Mouse (Mus musculus): ENCODE data around the gene Zfp609. TPM values are rescaled to one million over a fixed set of nuclear protein-coding genes. Genes with fewer than 3 reads are reported as not detected.

Gene Zfp609
- polyA plus RNA-seq, 1 experiment = 11.1 TPM

DNA sequence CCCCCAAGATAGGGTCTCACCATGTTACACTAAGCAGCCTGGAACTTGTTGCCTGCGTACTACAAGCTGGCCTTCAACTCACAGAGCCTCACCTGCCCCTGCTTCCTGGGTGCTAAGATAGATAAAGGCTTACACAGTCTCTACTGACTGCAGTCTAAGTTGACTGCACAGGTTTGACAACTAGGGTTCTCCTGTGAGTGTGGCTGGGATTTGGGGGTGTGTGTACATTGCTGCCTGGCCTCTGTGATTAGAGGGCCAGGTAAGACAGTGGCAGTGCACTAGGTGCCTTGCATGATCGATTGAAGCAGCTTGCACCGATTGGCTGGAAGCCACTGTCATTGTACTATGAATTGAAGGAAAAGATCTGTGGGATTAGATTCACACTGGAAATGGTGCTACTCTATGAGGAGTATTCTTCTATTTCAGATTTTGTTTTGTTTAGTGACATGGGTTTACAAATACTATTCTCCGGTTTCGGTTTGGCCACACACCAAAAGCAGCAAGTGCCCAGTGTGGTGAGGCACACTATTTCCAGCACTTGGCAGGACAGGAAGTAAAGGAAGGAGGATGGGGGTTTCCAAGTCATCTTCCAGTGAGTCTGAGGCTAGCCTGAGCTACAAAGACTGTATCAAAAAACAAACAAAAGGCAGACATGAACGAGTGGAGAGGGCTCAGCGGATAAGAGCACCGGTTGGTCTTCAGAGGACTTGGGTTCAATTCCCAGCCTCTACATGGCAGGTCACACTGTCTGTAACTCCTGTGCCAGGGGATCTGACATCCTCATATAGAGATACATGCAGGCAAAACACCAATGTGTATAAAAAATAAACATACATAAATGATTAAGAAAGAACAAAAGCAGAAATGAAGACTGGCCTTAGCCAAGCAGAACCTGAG lies 151.7 kb downstream of the Zfp609 start:
- no peak for TF ChIP-seq MYOG (IDR thresholded peaks at IDR 0.05; ENCODE audit: control insufficient read depth in 1 of 3, insufficient read depth in 1 of 3, insufficient read length in 2 of 3, low read depth in 2 of 3)
- no peak for TF ChIP-seq USF1 (IDR thresholded peaks at IDR 0.05; ENCODE audit: low read depth)
- no peak for TF ChIP-seq TCF3 (IDR thresholded peaks at IDR 0.05; ENCODE audit: insufficient read length, low read depth)
- TF ChIP-seq REST (IDR thresholded peaks at IDR 0.05; ENCODE audit: insufficient read depth, insufficient read length) = no peak
- TF ChIP-seq MAX (IDR thresholded peaks at IDR 0.05; ENCODE audit: low read depth) = no peak
- TF ChIP-seq CEBPB (IDR thresholded peaks at IDR 0.05; ENCODE audit: insufficient read depth, poor library complexity, severe bottlenecking) = no peak
- TF ChIP-seq SRF (IDR thresholded peaks at IDR 0.05; ENCODE audit: control insufficient read depth, insufficient read length, low read depth) = no peak
- TF ChIP-seq MYOD1 (IDR thresholded peaks at IDR 0.05; ENCODE audit: control insufficient read depth in 1 of 3, insufficient read length in 2 of 3, low read depth in 2 of 3) = no peak
- TF ChIP-seq POLR2AphosphoS2 (IDR thresholded peaks at IDR 0.05; ENCODE audit: insufficient read length, low read depth) = no peak
- no peak for TF ChIP-seq E2F4 (IDR thresholded peaks at IDR 0.05; ENCODE audit: insufficient read depth)
- TF ChIP-seq POLR2A (IDR thresholded peaks at IDR 0.05; ENCODE audit: insufficient read length, low read depth) = no peak
- TF ChIP-seq TCF12 (IDR thresholded peaks at IDR 0.05; ENCODE audit: insufficient read depth, poor library complexity, severe bottlenecking) = no peak
- Histone ChIP-seq H3K36me3 (ENCODE audit: control insufficient read depth, insufficient read depth) (no peaks in the 10 kb centered on the region), H3K4me2 (ENCODE audit: low read depth) (peak overlapping the region; percentile 84), H3K79me2 (ENCODE audit: control insufficient read depth, insufficient read depth) (peaks cover 37% of the 10 kb centered on the region), H3K4me3 (peak overlapping the region; percentile 54), H3K27me3 (ENCODE audit: control insufficient read depth, insufficient read depth, insufficient read length) (no peaks in the 10 kb centered on the region), H3ac (ENCODE audit: control insufficient read depth, insufficient read length) (peak overlapping the region; percentile 46)

- Histone ChIP-seq H3K4me3 (no peak overlapping the region), H3K79me2 (ENCODE audit: control insufficient read depth, insufficient read depth) (peaks cover 13% of the 10 kb centered on the region), H3K36me3 (ENCODE audit: control insufficient read depth, insufficient read depth) (no peaks in the 10 kb centered on the region), H3ac (ENCODE audit: control insufficient read depth, insufficient read length) (no peak overlapping the region), H3K27me3 (ENCODE audit: control insufficient read depth, insufficient read depth, insufficient read length) (no peaks in the 10 kb centered on the region), H3K4me2 (ENCODE audit: low read depth) (peak overlapping the region; percentile 76)
- TF ChIP-seq POLR2AphosphoS2 (IDR thresholded peaks at IDR 0.05; ENCODE audit: insufficient read length, low read depth) = no peak
Measured at GRCm38 (mm10) chr9:65672996-65673395, 154.4 kb downstream of the Zfp609 start.

DNA sequence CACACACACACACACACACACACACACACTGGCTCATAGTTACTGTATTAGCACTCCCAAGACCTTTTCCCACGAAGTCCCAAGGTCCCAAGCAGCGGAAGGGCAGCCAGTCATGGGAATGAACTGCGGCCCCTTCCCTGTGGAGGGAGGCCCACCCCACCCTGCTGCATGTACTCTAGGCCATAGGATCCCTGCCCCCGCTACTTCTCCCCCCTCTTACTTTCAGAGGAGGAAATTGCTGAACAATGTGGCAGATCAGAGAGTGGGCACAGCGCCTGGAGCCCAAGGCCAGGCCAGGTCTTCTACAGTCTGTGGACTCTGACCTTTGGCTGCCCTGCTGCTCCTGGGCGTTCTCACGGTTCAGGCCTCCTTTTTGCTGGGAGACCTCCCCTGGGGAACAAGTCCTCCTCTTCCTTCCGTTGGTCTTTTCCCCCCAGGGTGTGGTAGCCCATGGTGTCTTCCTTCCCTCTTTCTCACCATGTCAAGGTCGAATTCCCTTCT lies 155.9 kb downstream of the Zfp609 start:
- Histone ChIP-seq H3K36me3 (ENCODE audit: control insufficient read depth, insufficient read depth) (no peaks in the 10 kb centered on the region), H3K4me2 (ENCODE audit: low read depth) (no peak overlapping the region), H3ac (ENCODE audit: control insufficient read depth, insufficient read length) (no peak overlapping the region), H3K79me2 (ENCODE audit: control insufficient read depth, insufficient read depth) (no peaks in the 10 kb centered on the region), H3K27me3 (ENCODE audit: control insufficient read depth, insufficient read depth, insufficient read length) (no peaks in the 10 kb centered on the region), H3K4me3 (no peak overlapping the region)
- TF ChIP-seq MYOG (IDR thresholded peaks at IDR 0.05; ENCODE audit: control insufficient read depth in 1 of 3, insufficient read depth in 1 of 3, insufficient read length in 2 of 3, low read depth in 2 of 3) (no peak), POLR2A (IDR thresholded peaks at IDR 0.05; ENCODE audit: insufficient read length, low read depth) (no peak), E2F4 (IDR thresholded peaks at IDR 0.05; ENCODE audit: insufficient read depth) (no peak), REST (IDR thresholded peaks at IDR 0.05; ENCODE audit: insufficient read depth, insufficient read length) (no peak), MYOD1 (IDR thresholded peaks at IDR 0.05; ENCODE audit: control insufficient read depth in 1 of 3, insufficient read length in 2 of 3, low read depth in 2 of 3) (no peak), TCF3 (IDR thresholded peaks at IDR 0.05; ENCODE audit: insufficient read length, low read depth) (no peak), USF1 (IDR thresholded peaks at IDR 0.05; ENCODE audit: low read depth) (no peak), MAX (IDR thresholded peaks at IDR 0.05; ENCODE audit: low read depth) (no peak), TCF12 (IDR thresholded peaks at IDR 0.05; ENCODE audit: insufficient read depth, poor library complexity, severe bottlenecking) (no peak), SRF (IDR thresholded peaks at IDR 0.05; ENCODE audit: control insufficient read depth, insufficient read length, low read depth) (no peak), CEBPB (IDR thresholded peaks at IDR 0.05; ENCODE audit: insufficient read depth, poor library complexity, severe bottlenecking) (no peak), POLR2AphosphoS2 (IDR thresholded peaks at IDR 0.05; ENCODE audit: insufficient read length, low read depth) (no peak)

DNA sequence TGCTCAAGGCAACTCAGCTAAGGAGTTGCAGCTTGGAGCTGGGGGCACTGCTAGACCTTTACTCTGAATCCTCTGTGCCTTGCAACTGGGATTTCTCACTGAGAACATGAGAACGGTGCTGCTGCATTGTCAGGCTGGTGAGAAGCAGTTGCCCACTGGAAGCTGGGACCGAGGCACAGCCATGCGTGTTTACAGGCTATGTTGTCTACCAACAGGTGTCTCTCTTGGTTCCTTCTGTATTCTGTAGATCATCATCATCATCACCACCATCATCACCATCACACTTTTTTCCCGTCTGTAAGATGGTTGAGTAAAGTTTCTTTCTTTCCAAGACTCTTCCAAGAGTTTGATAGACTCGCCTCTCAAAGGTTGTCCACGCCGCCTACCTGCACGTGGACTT lies 159.7 kb downstream of the Zfp609 start, which contains the start of gene Oaz2:
Oaz2 (plus strand) TSS at position 301 of the 400 bp plus-strand sequence.
- H3ac ChIP-seq (ENCODE audit: control insufficient read depth, insufficient read length) = no peak within 1 kb of the TSS
- no peak within 1 kb of the TSS for H3K4me3 ChIP-seq
- no peaks in the 10 kb centered on the region for H3K27me3 ChIP-seq (ENCODE audit: control insufficient read depth, insufficient read depth, insufficient read length)
- H3K36me3 ChIP-seq (ENCODE audit: control insufficient read depth, insufficient read depth) = no peaks in the 10 kb centered on the region
- TF ChIP-seq MYOD1 (IDR thresholded peaks at IDR 0.05; ENCODE audit: control insufficient read depth in 1 of 3, insufficient read length in 2 of 3, low read depth in 2 of 3) (no peak), MAX (IDR thresholded peaks at IDR 0.05; ENCODE audit: low read depth) (no peak)
- H3K79me2 ChIP-seq (ENCODE audit: control insufficient read depth, insufficient read depth) = no peaks in the 10 kb centered on the region
- no peak within 1 kb of the TSS for H3K4me2 ChIP-seq (ENCODE audit: low read depth)

- H3K36me3 ChIP-seq (ENCODE audit: control insufficient read depth, insufficient read depth) = no peaks in the 10 kb centered on the region
- no peak overlapping the region for H3K4me2 ChIP-seq (ENCODE audit: low read depth)
- no peak overlapping the region for H3K4me3 ChIP-seq
- no peak overlapping the region for H3ac ChIP-seq (ENCODE audit: control insufficient read depth, insufficient read length)
- no peaks in the 10 kb centered on the region for H3K79me2 ChIP-seq (ENCODE audit: control insufficient read depth, insufficient read depth)
- H3K27me3 ChIP-seq (ENCODE audit: control insufficient read depth, insufficient read depth, insufficient read length) = no peaks in the 10 kb centered on the region
- TF ChIP-seq E2F4 (IDR thresholded peaks at IDR 0.05; ENCODE audit: insufficient read depth) = no peak
- TF ChIP-seq MYOG (IDR thresholded peaks at IDR 0.05; ENCODE audit: control insufficient read depth in 1 of 3, insufficient read depth in 1 of 3, insufficient read length in 2 of 3, low read depth in 2 of 3) = no peak
- TF ChIP-seq MYOD1 (IDR thresholded peaks at IDR 0.05; ENCODE audit: control insufficient read depth in 1 of 3, insufficient read length in 2 of 3, low read depth in 2 of 3) = no peak
- no peak for TF ChIP-seq TCF12 (IDR thresholded peaks at IDR 0.05; ENCODE audit: insufficient read depth, poor library complexity, severe bottlenecking)
- TF ChIP-seq TCF3 (IDR thresholded peaks at IDR 0.05; ENCODE audit: insufficient read length, low read depth) = no peak
- TF ChIP-seq CEBPB (IDR thresholded peaks at IDR 0.05; ENCODE audit: insufficient read depth, poor library complexity, severe bottlenecking) = no peak
- TF ChIP-seq SRF (IDR thresholded peaks at IDR 0.05; ENCODE audit: control insufficient read depth, insufficient read length, low read depth) = no peak
- TF ChIP-seq POLR2AphosphoS2 (IDR thresholded peaks at IDR 0.05; ENCODE audit: insufficient read length, low read depth) = no peak
- TF ChIP-seq MAX (IDR thresholded peaks at IDR 0.05; ENCODE audit: low read depth) = no peak
- no peak for TF ChIP-seq USF1 (IDR thresholded peaks at IDR 0.05; ENCODE audit: low read depth)
- no peak for TF ChIP-seq POLR2A (IDR thresholded peaks at IDR 0.05; ENCODE audit: insufficient read length, low read depth)
- TF ChIP-seq REST (IDR thresholded peaks at IDR 0.05; ENCODE audit: insufficient read depth, insufficient read length) = no peak
Measured at GRCm38 (mm10) chr9:65666042-65666441, 161.3 kb downstream of the Zfp609 start.

Measured in myocyte (in vitro differentiated cells).